ENCODE assay signal across 9 mouse cellular contexts in the genomic region with DNA sequence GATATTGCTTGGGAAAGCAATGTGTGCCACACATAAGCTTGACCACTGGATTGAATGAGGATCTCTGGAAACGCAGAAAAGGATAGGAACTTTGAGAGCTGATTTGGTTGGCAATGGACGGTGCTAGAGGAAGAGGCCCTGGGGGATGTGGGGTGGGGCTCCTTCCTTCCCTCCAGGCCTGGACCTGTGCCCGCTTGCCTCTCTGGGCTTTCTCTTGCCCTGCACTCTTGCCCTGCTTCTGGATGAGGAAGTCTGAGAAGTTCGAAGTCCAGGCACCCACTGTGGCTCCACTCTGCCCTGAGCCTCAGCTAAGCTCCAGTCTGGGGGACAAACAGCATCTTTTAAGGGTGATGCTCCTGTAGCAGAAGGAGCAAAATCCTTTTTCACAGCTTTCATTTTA.
DNase-seq lines count a peak whose midpoint lies in the region; ATAC-seq lines count a peak whose summit lies in the region.
"Had no signal": no experiment of that assay in that cellular context is flagged by ENCODE, and none has a peak within 500 bp of the region (broad histone marks: within the 10 kb centered on the region; RNA-seq: fewer than 3 reads in every experiment).

No protein-coding gene starts in this region.

- no peaks in the 10 kb centered on the region for H3K4me1 ChIP-seq in heart, embryonic 11.5 days (ENCODE audit: control insufficient read depth, insufficient read depth, low read length)
- H3K4me1 ChIP-seq in heart, embryonic 13.5 days: peaks cover 4% of the 10 kb centered on the region; the same call in 1 of the 2 replicates
- H3K4me1 ChIP-seq in kidney, embryonic 14.5 days (ENCODE audit: control insufficient read depth, insufficient read depth, low read length): peaks cover 6% of the 10 kb centered on the region; the same call in 1 of the 2 replicates

- H3K4me2 ChIP-seq in heart, embryonic 11.5 days: no peak overlapping the region
- peak overlapping the region; percentile 12; the same call in 1 of the 2 replicates for H3K4me2 ChIP-seq in heart, embryonic 13.5 days
- no peak overlapping the region for H3K4me2 ChIP-seq in kidney, embryonic 14.5 days (replicated peaks; ENCODE audit: low read depth, low read length)
- H3K4me2 ChIP-seq: limb, embryonic 12.5 days had no signal

- no peaks in the 10 kb centered on the region for H3K9me3 ChIP-seq in heart, embryonic 11.5 days (replicated peaks; ENCODE audit: control insufficient read depth, low read length)
- H3K9me3 ChIP-seq in heart, embryonic 13.5 days: no peaks in the 10 kb centered on the region
- no peaks in the 10 kb centered on the region for H3K9me3 ChIP-seq in kidney, embryonic 14.5 days (ENCODE audit: control insufficient read depth, low read length)
- H3K9me3 ChIP-seq: limb, embryonic 12.5 days had no signal

- no peak for ATAC-seq in heart, embryonic 11.5 days (replicated peaks; ENCODE audit: insufficient number of reproducible peaks, low FRiP score, low TSS enrichment)
- peak; percentile 77 for ATAC-seq in common myeloid progenitor, adult 5-6 weeks (replicated peaks; ENCODE audit: low read depth, poor library complexity, severe bottlenecking)
- ATAC-seq in heart, embryonic 13.5 days (ENCODE audit: extremely low read depth, insufficient number of reproducible peaks, low FRiP score, low TSS enrichment): no peak
- ATAC-seq in kidney, embryonic 14.5 days (ENCODE audit: low FRiP score, low TSS enrichment): no peak

- 46% methylated on average over 4 of the region's 4 CpGs for WGBS in heart, embryonic 11.5 days (ENCODE audit: insufficient replicate concordance)
- 42% methylated on average over 4 of the region's 4 CpGs for WGBS in heart, embryonic 13.5 days
- WGBS in kidney, embryonic 14.5 days: 50% methylated on average over 4 of the region's 4 CpGs

- H3K27me3 ChIP-seq in heart, embryonic 11.5 days (ENCODE audit: control insufficient read depth, insufficient read depth, low read length): no peaks in the 10 kb centered on the region
- no peaks in the 10 kb centered on the region for H3K27me3 ChIP-seq in heart, embryonic 13.5 days (replicated peaks)
- H3K27me3 ChIP-seq in kidney, embryonic 14.5 days (ENCODE audit: control insufficient read depth, insufficient read depth, low read length): no peaks in the 10 kb centered on the region
- H3K27me3 ChIP-seq: limb, embryonic 12.5 days had no signal

- H3K9ac ChIP-seq in heart, embryonic 11.5 days (ENCODE audit: low read depth, low read length): no peak overlapping the region
- H3K9ac ChIP-seq in heart, embryonic 13.5 days: no peak overlapping the region
- no peak overlapping the region for H3K9ac ChIP-seq in kidney, embryonic 14.5 days (ENCODE audit: low read depth, low read length)
- H3K9ac ChIP-seq: limb, embryonic 12.5 days had no signal

- H3K27ac ChIP-seq in heart, embryonic 11.5 days (ENCODE audit: low read depth, low read length): no peak overlapping the region
- H3K27ac ChIP-seq in heart, embryonic 13.5 days (replicated peaks): no peak overlapping the region
- H3K27ac ChIP-seq in kidney, embryonic 14.5 days (ENCODE audit: low read depth, low read length): 0 out of 2 replicates have a peak overlapping the region, but pooled peaks have one; percentile 6
- H3K27ac ChIP-seq: limb, embryonic 12.5 days had no signal

- no peaks in the 10 kb centered on the region for H3K36me3 ChIP-seq in heart, embryonic 11.5 days (ENCODE audit: control insufficient read depth, insufficient read depth, low read length)
- no peaks in the 10 kb centered on the region for H3K36me3 ChIP-seq in heart, embryonic 13.5 days
- no peaks in the 10 kb centered on the region for H3K36me3 ChIP-seq in kidney, embryonic 14.5 days (ENCODE audit: control insufficient read depth, insufficient read depth, low read length)
- H3K36me3 ChIP-seq: limb, embryonic 12.5 days had no signal

- no peak overlapping the region for H3K4me3 ChIP-seq in heart, embryonic 11.5 days (ENCODE audit: low read depth, low read length)
- no peak overlapping the region for H3K4me3 ChIP-seq in heart, embryonic 13.5 days
- no peak overlapping the region for H3K4me3 ChIP-seq in kidney, embryonic 14.5 days (ENCODE audit: low read length)
- H3K4me3 ChIP-seq: limb, embryonic 12.5 days had no signal

- DNase-seq in heart, adult 11 months: peak; percentile 94
- no peak for DNase-seq in ovary, postnatal 36 days (ENCODE audit: low spot score)
- no peak for DNase-seq in cerebellum, adult 8-10 months
- DNase-seq in cerebellum, adult 11 months: no peak
